Mouse (Mus musculus) embryonic facial prominence, embryonic 12.5 days (tissue): ENCODE measurements around the gene Arih2. TPM values are rescaled to one million over a fixed set of nuclear protein-coding genes. Genes with fewer than 3 reads are reported as not detected.

ENCODE experiments used
- ATAC-seq: fragments of 200-750 bp; cut with Nextera tagmentation; 2 replicates; pipeline ENCODE4 v1.8.0; 2017; ENCODE audit not compliant: insufficient number of reproducible peaks, insufficient read depth, low FRiP score, low TSS enrichment
- H3K27ac ChIP-seq: fragments of 300-500 bp; sonication (generic); 2 replicates; pipeline ENCODE4 v1.5.1; 2016; ENCODE audit warnings: mild to moderate bottlenecking
- H3K27me3 ChIP-seq: fragments of 300-500 bp; sonication (generic); 2 replicates; pipeline ENCODE4 v1.6.1; 2016; ENCODE audit warnings: mild to moderate bottlenecking, moderate library complexity
- H3K36me3 ChIP-seq: fragments of 300-500 bp; sonication (generic); 2 replicates; pipeline ENCODE4 v1.6.1; 2016; ENCODE audit warnings: mild to moderate bottlenecking
- H3K4me1 ChIP-seq: fragments of 300-500 bp; sonication (generic); 2 replicates; pipeline ENCODE4 v1.6.1; 2016
- H3K4me2 ChIP-seq: fragments of 300-500 bp; sonication (generic); replicated peaks from 2 replicates; pipeline ENCODE4 v1.6.1; 2016; ENCODE audit warnings: mild to moderate bottlenecking, moderate library complexity
- H3K4me3 ChIP-seq: fragments of 300-500 bp; sonication (generic); 2 replicates; pipeline ENCODE4 v1.5.1; 2016; ENCODE audit warnings: mild to moderate bottlenecking
- H3K9ac ChIP-seq: fragments of 300-500 bp; sonication (generic); 2 replicates; pipeline ENCODE4 v1.6.1; 2016; ENCODE audit warnings: mild to moderate bottlenecking, moderate library complexity
- H3K9me3 ChIP-seq: fragments of 300-500 bp; sonication (generic); 2 replicates; pipeline ENCODE4 v1.6.1; 2016; ENCODE audit warnings: mild to moderate bottlenecking, moderate library complexity
- WGBS: fragments of 180-500 bp; shearing (Covaris S2); methylation state at CpG from one replicate; pipeline ENCODE4 v1.1.7; 2016; 5-methylcytosine and 5-hydroxymethylcytosine counted together
- polyA plus RNA-seq: library from polyadenylated mRNA; unstranded; fragments of >200 nt; fragmentation: Nextera tagmentation; extraction: Ambion mirVana; gene quantifications from 2 replicates; pipeline ENCODE4 v1.2.1, GENCODE M21; 2016

Arih2 gene
- polyA plus RNA-seq, 1 experiment from 2014 or later = 58.1 TPM

- Histone ChIP-seq H3K9me3 (no peaks in the 10 kb centered on the region), H3K27me3 (no peaks in the 10 kb centered on the region), H3K4me3 (peak overlapping the region; percentile 98), H3K9ac (peak overlapping the region; percentile 96), H3K4me1 (peaks cover 14% of the 10 kb centered on the region), H3K36me3 (peaks cover 4% of the 10 kb centered on the region; the same call in 1 of the 2 replicates), H3K27ac (no peak overlapping the region), H3K4me2 (peak overlapping the region; percentile 75)
- 45% methylated on average over 10 of the region's 10 CpGs for WGBS
- ATAC-seq = no peak
These were observed 1.0 kb downstream of the Arih2 start for GRCm38 (mm10) chr9:108648166-108648565.

- no peak overlapping the region for H3K4me3 ChIP-seq
- WGBS = 93% methylated on average over 2 of the region's 2 CpGs
- no peaks in the 10 kb centered on the region for H3K9me3 ChIP-seq
- no peak for ATAC-seq
- H3K4me2 ChIP-seq = no peak overlapping the region
- no peak overlapping the region for H3K9ac ChIP-seq
- H3K27me3 ChIP-seq = no peaks in the 10 kb centered on the region
- 0 out of 2 replicates have a peak, but pooled peaks cover 5% of the 10 kb centered on the region for H3K4me1 ChIP-seq
- H3K36me3 ChIP-seq = peaks cover 39% of the 10 kb centered on the region
- no peak overlapping the region for H3K27ac ChIP-seq
These were observed 9.4 kb downstream of the Arih2 start for GRCm38 (mm10) chr9:108639825-108640224.

- Histone ChIP-seq H3K4me2 (no peak overlapping the region), H3K9me3 (no peaks in the 10 kb centered on the region), H3K4me1 (no peaks in the 10 kb centered on the region), H3K36me3 (0 out of 2 replicates have a peak, but pooled peaks cover 15% of the 10 kb centered on the region), H3K27me3 (no peaks in the 10 kb centered on the region), H3K27ac (no peak overlapping the region), H3K9ac (no peak overlapping the region), H3K4me3 (no peak overlapping the region)
- WGBS = 86% methylated on average over 2 of the region's 2 CpGs
- ATAC-seq = no peak
These were observed 13.8 kb downstream of the Arih2 start for GRCm38 (mm10) chr9:108635415-108635814.

GRCm38 (mm10) chr9:108633846-108634245 is 15.3 kb downstream of the Arih2 start:
- Histone ChIP-seq H3K9ac (no peak overlapping the region), H3K4me1 (no peaks in the 10 kb centered on the region), H3K4me2 (no peak overlapping the region), H3K9me3 (no peaks in the 10 kb centered on the region), H3K27me3 (no peaks in the 10 kb centered on the region), H3K27ac (no peak overlapping the region), H3K36me3 (0 out of 2 replicates have a peak, but pooled peaks cover 8% of the 10 kb centered on the region), H3K4me3 (no peak overlapping the region)
- WGBS = 77% methylated on average over 2 of the region's 2 CpGs
- no peak for ATAC-seq

- Histone ChIP-seq H3K9ac (no peak overlapping the region), H3K4me2 (no peak overlapping the region), H3K27me3 (no peaks in the 10 kb centered on the region), H3K27ac (no peak overlapping the region), H3K4me1 (no peaks in the 10 kb centered on the region), H3K36me3 (0 out of 2 replicates have a peak, but pooled peaks cover 8% of the 10 kb centered on the region), H3K4me3 (no peak overlapping the region), H3K9me3 (no peaks in the 10 kb centered on the region)
- WGBS = 86% methylated on average over 5 of the region's 5 CpGs
- ATAC-seq = no peak
These were observed 16.8 kb downstream of the Arih2 start for GRCm38 (mm10) chr9:108632375-108632774.

GRCm38 (mm10) chr9:108631631-108632256 is 17.4 kb downstream of the Arih2 start:
- Histone ChIP-seq H3K4me2 (no peak overlapping the region), H3K27ac (no peak overlapping the region), H3K36me3 (0 out of 2 replicates have a peak, but pooled peaks cover 8% of the 10 kb centered on the region), H3K27me3 (no peaks in the 10 kb centered on the region), H3K9ac (no peak overlapping the region), H3K9me3 (no peaks in the 10 kb centered on the region), H3K4me1 (no peaks in the 10 kb centered on the region), H3K4me3 (no peak overlapping the region)
- WGBS = 85% methylated on average over 5 of the region's 5 CpGs
- no peak for ATAC-seq

- Histone ChIP-seq H3K9me3 (no peaks in the 10 kb centered on the region), H3K4me1 (no peaks in the 10 kb centered on the region), H3K27ac (no peak overlapping the region), H3K9ac (no peak overlapping the region), H3K36me3 (0 out of 2 replicates have a peak, but pooled peaks cover 10% of the 10 kb centered on the region), H3K4me2 (no peak overlapping the region), H3K27me3 (no peaks in the 10 kb centered on the region), H3K4me3 (no peak overlapping the region)
- no peak for ATAC-seq
- 94% methylated on average over 1 of the region's 1 CpGs for WGBS
These were observed 18.5 kb downstream of the Arih2 start for GRCm38 (mm10) chr9:108630683-108631082.

- H3K4me3 ChIP-seq = no peak overlapping the region
- H3K9me3 ChIP-seq = no peaks in the 10 kb centered on the region
- ATAC-seq = no peak
- H3K27ac ChIP-seq = no peak overlapping the region
- no peaks in the 10 kb centered on the region for H3K4me1 ChIP-seq
- 81% methylated on average over 4 of the region's 4 CpGs for WGBS
- H3K27me3 ChIP-seq = no peaks in the 10 kb centered on the region
- no peak overlapping the region for H3K4me2 ChIP-seq
- H3K9ac ChIP-seq = no peak overlapping the region
- peaks cover 14% of the 10 kb centered on the region; the same call in 1 of the 2 replicates for H3K36me3 ChIP-seq
These were observed 21.0 kb downstream of the Arih2 start for GRCm38 (mm10) chr9:108628141-108628540.

GRCm38 (mm10) chr9:108626498-108626897 is 22.7 kb downstream of the Arih2 start:
- Histone ChIP-seq H3K9me3 (no peaks in the 10 kb centered on the region), H3K4me3 (no peak overlapping the region), H3K4me1 (no peaks in the 10 kb centered on the region), H3K27ac (no peak overlapping the region), H3K4me2 (no peak overlapping the region), H3K36me3 (peaks cover 14% of the 10 kb centered on the region; the same call in 1 of the 2 replicates), H3K9ac (no peak overlapping the region), H3K27me3 (no peaks in the 10 kb centered on the region)
- WGBS = 89% methylated on average over 2 of the region's 2 CpGs
- no peak for ATAC-seq

GRCm38 (mm10) chr9:108617301-108617700 is 31.9 kb downstream of the Arih2 start:
- H3K36me3 ChIP-seq = peaks cover 59% of the 10 kb centered on the region
- H3K4me2 ChIP-seq = no peak overlapping the region
- no peak for ATAC-seq
- H3K27me3 ChIP-seq = no peaks in the 10 kb centered on the region
- no peak overlapping the region for H3K4me3 ChIP-seq
- H3K9ac ChIP-seq = no peak overlapping the region
- WGBS = 84% methylated on average over 1 of the region's 1 CpGs
- H3K9me3 ChIP-seq = no peaks in the 10 kb centered on the region
- no peaks in the 10 kb centered on the region for H3K4me1 ChIP-seq
- H3K27ac ChIP-seq = no peak overlapping the region

- Histone ChIP-seq H3K36me3 (peaks cover 84% of the 10 kb centered on the region), H3K27me3 (no peaks in the 10 kb centered on the region), H3K27ac (no peak overlapping the region), H3K4me2 (no peak overlapping the region), H3K9ac (no peak overlapping the region), H3K9me3 (no peaks in the 10 kb centered on the region), H3K4me1 (no peaks in the 10 kb centered on the region), H3K4me3 (no peak overlapping the region)
- 94% methylated on average over 10 of the region's 10 CpGs for WGBS
- no peak for ATAC-seq
These were observed 37.7 kb downstream of the Arih2 start for GRCm38 (mm10) chr9:108611488-108611887.

- no peak overlapping the region for H3K4me2 ChIP-seq
- H3K9me3 ChIP-seq = no peaks in the 10 kb centered on the region
- WGBS = 85% methylated on average over 4 of the region's 4 CpGs
- ATAC-seq = no peak
- H3K27ac ChIP-seq = no peak overlapping the region
- peaks cover 87% of the 10 kb centered on the region for H3K36me3 ChIP-seq
- no peak overlapping the region for H3K4me3 ChIP-seq
- H3K27me3 ChIP-seq = no peaks in the 10 kb centered on the region
- no peak overlapping the region for H3K9ac ChIP-seq
- no peaks in the 10 kb centered on the region for H3K4me1 ChIP-seq
These were observed 40.3 kb downstream of the Arih2 start for GRCm38 (mm10) chr9:108608889-108609288.
